Mouse (Mus musculus): Measurements from ENCODE around the gene Ankrd49. TPM values are rescaled to one million over a fixed set of nuclear protein-coding genes. Genes with fewer than 3 reads are reported as not detected.

Gene Ankrd49
- polyA plus RNA-seq, 1 experiment from 2014 or later, result 46.8 TPM

Other genes with a start within 250 kb of the Ankrd49 start
- 19.1 and 32.9 TPM in 2 replicates for gene Amotl1, start 139.8 kb downstream of the Ankrd49 start, polyA plus RNA-seq (2014; fragmentation: Nextera tagmentation; extraction: Ambion mirVana)
- gene Piwil4, start 44.1 kb downstream of the Ankrd49 start, polyA plus RNA-seq (2014; fragmentation: Nextera tagmentation; extraction: Ambion mirVana), result not detected in 2 replicates
- gene Fut4, start 32.5 kb downstream of the Ankrd49 start, polyA plus RNA-seq (2014; fragmentation: Nextera tagmentation; extraction: Ambion mirVana), result 1.5 and 3.5 TPM in 2 replicates
- gene 1700012B09Rik, start 13.8 kb downstream of the Ankrd49 start, polyA plus RNA-seq (2014; fragmentation: Nextera tagmentation; extraction: Ambion mirVana), result not detected in 2 replicates
- gene Mre11a, start 202 bp downstream of the Ankrd49 start, polyA plus RNA-seq (2014; fragmentation: Nextera tagmentation; extraction: Ambion mirVana), result 25.8 and 36.9 TPM in 2 replicates
- gene Gpr83, start 75.4 kb upstream of the Ankrd49 start, polyA plus RNA-seq (2014; fragmentation: Nextera tagmentation; extraction: Ambion mirVana), result 0.37 and 0.46 TPM in 2 replicates
- 0.16 and 0.53 TPM in 2 replicates for gene Izumo1r, start 119.1 kb upstream of the Ankrd49 start, polyA plus RNA-seq (2014; fragmentation: Nextera tagmentation; extraction: Ambion mirVana)